Mouse (Mus musculus) fibroblast of lung, adult 2 months (primary cell): ENCODE data around the gene Traf2.
"Not testable (repeated sequence)": the region's sequence is repeated elsewhere in the genome, so short reads cannot be mapped to it uniquely, and the experiment has no call there.

Source experiments
- DNase-seq: peaks from one replicate; pipeline ENCODE4 v3.0.0-alpha.2; 2011; ENCODE audit warnings: low read depth

Gene Traf2

GRCm38 (mm10) chr2:25575432-25576027 lies 28.8 kb upstream of the Traf2 start:
- DNase-seq, result no peak

GRCm38 (mm10) chr2:25574579-25575431 lies 28.1 kb upstream of the Traf2 start, which contains the start of the genes Mamdc4 and Phpt1:
Gene Mamdc4, minus strand, starts transcription at chr2:25574845.
Gene Phpt1, minus strand, starts transcription at chr2:25575224.
- DNase-seq, result peak; percentile 96

- no peak for DNase-seq
Observed at GRCm38 (mm10) chr2:25574136-25574535, 27.4 kb upstream of the Traf2 start.

GRCm38 (mm10) chr2:25573068-25573467 lies 26.3 kb upstream of the Traf2 start:
- no peak for DNase-seq

GRCm38 (mm10) chr2:25571221-25571620 lies 24.5 kb upstream of the Traf2 start:
- DNase-seq, result no peak

GRCm38 (mm10) chr2:25569323-25569722 lies 22.6 kb upstream of the Traf2 start:
- DNase-seq, result no peak

- DNase-seq, result no peak
Observed at GRCm38 (mm10) chr2:25568473-25569019, 21.8 kb upstream of the Traf2 start.

GRCm38 (mm10) chr2:25566558-25566957 lies 19.8 kb upstream of the Traf2 start:
- DNase-seq, result no peak

- DNase-seq, result no peak
Observed at GRCm38 (mm10) chr2:25565741-25566140, 19.0 kb upstream of the Traf2 start.

- DNase-seq, result no peak
Observed at GRCm38 (mm10) chr2:25561946-25562345, 15.2 kb upstream of the Traf2 start.

- no peak for DNase-seq
Observed at GRCm38 (mm10) chr2:25560551-25560950, 13.8 kb upstream of the Traf2 start.

GRCm38 (mm10) chr2:25558774-25559173 lies 12.0 kb upstream of the Traf2 start:
- DNase-seq, result no peak

- no peak for DNase-seq
Observed at GRCm38 (mm10) chr2:25557964-25558360, 11.2 kb upstream of the Traf2 start.

- DNase-seq, result peak; percentile 65
Observed at GRCm38 (mm10) chr2:25557221-25557963, 10.7 kb upstream of the Traf2 start, which contains the start of gene Edf1. Gene Edf1, plus strand, starts transcription at chr2:25557847.

GRCm38 (mm10) chr2:25556296-25556695 lies 9.6 kb upstream of the Traf2 start:
- DNase-seq, result no peak

GRCm38 (mm10) chr2:25555479-25555878 lies 8.7 kb upstream of the Traf2 start:
- DNase-seq, result not testable (repeated sequence)

- not testable (repeated sequence) for DNase-seq
Observed at GRCm38 (mm10) chr2:25553171-25553786, 6.5 kb upstream of the Traf2 start.

GRCm38 (mm10) chr2:25551186-25551585 lies 4.4 kb upstream of the Traf2 start:
- no peak for DNase-seq

GRCm38 (mm10) chr2:25549021-25549991 lies 2.6 kb upstream of the Traf2 start:
- no peak for DNase-seq

GRCm38 (mm10) chr2:25545996-25546810 lies 537 bp downstream of the Traf2 start:
- no peak for DNase-seq
